Mouse (Mus musculus) kidney, adult 2 months (tissue): ENCODE data around the gene Pnpo. TPM values are rescaled to one million over a fixed set of nuclear protein-coding genes. Genes with fewer than 3 reads are reported as not detected.
A peak's percentile ranks its signal among the peaks of the same experiment; 100 is the strongest.

Source experiments
- DNase-seq: peaks from one replicate; pipeline ENCODE4 v3.0.0; 2021
- H3K27ac ChIP-seq: fragments of 200-500 bp; 2 replicates; pipeline ENCODE4 v1.5.1; 2012; ENCODE audit warnings: low read depth, low read length, control low read depth, inconsistent platforms; ENCODE audit not compliant: insufficient read depth
- H3K27me3 ChIP-seq: fragments of 200-500 bp; replicated peaks from 2 replicates; pipeline ENCODE4 v1.6.1; 2012; ENCODE audit warnings: mild to moderate bottlenecking, moderate library complexity, low read length, inconsistent platforms; ENCODE audit not compliant: control insufficient read depth, insufficient read depth
- H3K36me3 ChIP-seq: fragments of 200-500 bp; 2 replicates; pipeline ENCODE4 v1.6.1; 2012; ENCODE audit warnings: mild to moderate bottlenecking, moderate library complexity, low read length, inconsistent platforms; ENCODE audit not compliant: control insufficient read depth, insufficient read depth
- H3K4me1 ChIP-seq: fragments of 200-500 bp; 2 replicates; pipeline ENCODE4 v1.6.1; 2011; ENCODE audit warnings: low read length; ENCODE audit not compliant: control insufficient read depth, insufficient read depth
- H3K4me3 ChIP-seq: fragments of 200-500 bp; 2 replicates; pipeline ENCODE4 v1.5.1; 2011; ENCODE audit warnings: mild to moderate bottlenecking, low read depth, low read length, control low read depth; ENCODE audit not compliant: insufficient read depth
- CTCF ChIP-seq: fragments of 200-500 bp; conservative IDR thresholded peaks from 2 replicates; pipeline ENCODE4 v1.5.1; 2011; ENCODE audit warnings: low read depth, mild to moderate bottlenecking, control low read depth, low read length, moderate library complexity, mixed read lengths; ENCODE audit not compliant: insufficient read depth, insufficient read length
- POLR2A ChIP-seq: fragments of 200-500 bp; IDR thresholded peaks from one replicate; pipeline ENCODE4 v1.6.1; 2011; ENCODE audit warnings: low read depth, low read length, control low read depth
- WGBS: fragments of 180-500 bp; shearing (Covaris S2); methylation state at CpG from one replicate; pipeline ENCODE4 v1.1.7; 2018; 5-methylcytosine and 5-hydroxymethylcytosine counted together
- polyA plus RNA-seq: library from polyadenylated mRNA; depleted of rRNA; stranded (reverse); fragments of >200 nt; gene quantifications from 2 replicates; pipeline ENCODE4 v1.2.3, GENCODE M21; 2012

Pnpo gene
- polyA plus RNA-seq, 1 experiment = 77.1 TPM

GRCm38 (mm10) chr11:96916885-96917396 lies 26.8 kb downstream of the Pnpo start:
- WGBS = 22% methylated on average over 13 of the region's 13 CpGs
- no peak for TF ChIP-seq CTCF
- TF ChIP-seq POLR2A = no peak
- Histone ChIP-seq H3K36me3 (no peaks in the 10 kb centered on the region), H3K4me1 (no peaks in the 10 kb centered on the region; the same call in 1 of the 2 replicates), H3K27ac (peak overlapping the region; percentile 85), H3K4me3 (peak overlapping the region; percentile 44), H3K27me3 (no peaks in the 10 kb centered on the region)
- no peak for DNase-seq

- peak within 1 kb of the TSS; percentile 85 for H3K27ac ChIP-seq
- peak within 1 kb of the TSS; percentile 71 for H3K4me3 ChIP-seq
- DNase-seq = peak; percentile 100
- H3K4me1 ChIP-seq = no peaks in the 10 kb centered on the region; the same call in 1 of the 2 replicates
- no peaks in the 10 kb centered on the region for H3K27me3 ChIP-seq
- no peaks in the 10 kb centered on the region for H3K36me3 ChIP-seq
- under 1% methylated on average over 53 of the region's 55 CpGs for WGBS
- peak; percentile 48 for TF ChIP-seq POLR2A
- peak; percentile 90 for TF ChIP-seq CTCF
Observed at GRCm38 (mm10) chr11:96916044-96916884, 27.5 kb downstream of the Pnpo start, which contains the start of gene Cdk5rap3. Cdk5rap3 (minus strand) TSS chr11:96916496.

GRCm38 (mm10) chr11:96912682-96913081 lies 31.1 kb downstream of the Pnpo start:
- Histone ChIP-seq H3K36me3 (no peaks in the 10 kb centered on the region; the same call in 1 of the 2 replicates), H3K27ac (no peak overlapping the region), H3K4me1 (no peaks in the 10 kb centered on the region; the same call in 1 of the 2 replicates), H3K27me3 (no peaks in the 10 kb centered on the region), H3K4me3 (no peak overlapping the region)
- TF ChIP-seq POLR2A = no peak
- no peak for TF ChIP-seq CTCF
- no peak for DNase-seq
- 77% methylated on average over 11 of the region's 11 CpGs for WGBS

- WGBS = 33% methylated on average over 7 of the region's 7 CpGs
- no peak overlapping the region for H3K4me3 ChIP-seq
- peak; percentile 92 for TF ChIP-seq CTCF
- no peak for TF ChIP-seq POLR2A
- H3K27me3 ChIP-seq = no peaks in the 10 kb centered on the region
- H3K36me3 ChIP-seq = no peaks in the 10 kb centered on the region; the same call in 1 of the 2 replicates
- peak; percentile 85 for DNase-seq
- H3K27ac ChIP-seq = no peak overlapping the region
- peaks cover 4% of the 10 kb centered on the region; the same call in 1 of the 2 replicates for H3K4me1 ChIP-seq
Observed at GRCm38 (mm10) chr11:96910003-96910402, 33.8 kb downstream of the Pnpo start.

GRCm38 (mm10) chr11:96908594-96908993 lies 35.2 kb downstream of the Pnpo start:
- 95% methylated on average over 12 of the region's 12 CpGs for WGBS
- no peaks in the 10 kb centered on the region for H3K27me3 ChIP-seq
- no peak for DNase-seq
- H3K27ac ChIP-seq = no peak overlapping the region
- TF ChIP-seq CTCF = no peak
- TF ChIP-seq POLR2A = no peak
- no peak overlapping the region for H3K4me3 ChIP-seq
- no peaks in the 10 kb centered on the region; the same call in 1 of the 2 replicates for H3K36me3 ChIP-seq
- peaks cover 4% of the 10 kb centered on the region; the same call in 1 of the 2 replicates for H3K4me1 ChIP-seq

- Histone ChIP-seq H3K36me3 (no peaks in the 10 kb centered on the region; the same call in 1 of the 2 replicates), H3K27ac (no peak overlapping the region; the same call in 1 of the 2 replicates), H3K4me3 (no peak overlapping the region), H3K4me1 (peaks cover 4% of the 10 kb centered on the region; the same call in 1 of the 2 replicates), H3K27me3 (no peaks in the 10 kb centered on the region)
- no peak for TF ChIP-seq POLR2A
- TF ChIP-seq CTCF = no peak
- WGBS = 61% methylated on average over 15 of the region's 15 CpGs
- DNase-seq = peak; percentile 71
Observed at GRCm38 (mm10) chr11:96906431-96907161, 37.2 kb downstream of the Pnpo start.
